24 mouse cellular contexts compared by ENCODE assay signal in the genomic region with DNA sequence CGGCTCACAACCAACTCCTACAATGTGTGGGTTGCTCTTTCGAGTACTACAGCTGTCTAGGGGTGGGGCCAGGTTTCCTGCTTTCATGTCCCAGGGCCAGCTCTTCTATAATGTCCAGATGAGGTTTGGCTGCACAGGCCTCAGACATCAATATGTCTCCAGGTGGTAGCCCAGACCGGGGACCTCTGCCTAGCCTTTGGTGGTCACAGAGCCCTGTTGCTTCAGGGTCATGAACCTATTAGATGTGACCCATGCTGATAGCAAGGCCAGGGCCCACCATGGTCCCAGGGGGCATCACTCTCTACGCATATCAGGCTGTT.
"Had no signal": no experiment of that assay in that cellular context is flagged by ENCODE, and none has a peak within 500 bp of the region (broad histone marks: within the 10 kb centered on the region; RNA-seq: fewer than 3 reads in every experiment).

No protein-coding gene starts in this region.

- H3K36me3 ChIP-seq: heart, embryonic 13.5 days; heart, embryonic 15.5 days; hindbrain, embryonic 13.5 days; hindbrain, embryonic 15.5 days; kidney, embryonic 15.5 days; limb, embryonic 13.5 days; limb, embryonic 15.5 days had no signal

- DNase-seq: gastrocnemius, postnatal 14 days; gastrocnemius, postnatal 36 days; heart, adult 18-20 months; heart, postnatal 14 days; heart, postnatal 36 days; kidney, adult 11 months; kidney, adult 2 months; kidney, adult 9 months; kidney, postnatal 14 days; kidney, postnatal 36 days; layer of hippocampus, adult 9-11 months; layer of hippocampus, postnatal 36 days; left cerebral cortex, postnatal 4 days had no signal

- ATAC-seq: hindbrain, postnatal 0 days; intestine, embryonic 16.5 days had no signal

- H3K4me3 ChIP-seq: heart, embryonic 13.5 days; heart, embryonic 15.5 days; hindbrain, embryonic 13.5 days; hindbrain, embryonic 15.5 days; kidney, embryonic 15.5 days; limb, embryonic 13.5 days; limb, embryonic 15.5 days had no signal

- H3K9me3 ChIP-seq: heart, embryonic 13.5 days; heart, embryonic 15.5 days; hindbrain, embryonic 13.5 days; hindbrain, embryonic 15.5 days; kidney, embryonic 15.5 days; limb, embryonic 13.5 days; limb, embryonic 15.5 days had no signal

- H3K4me2 ChIP-seq: heart, embryonic 11.5 days; heart, embryonic 13.5 days; heart, embryonic 15.5 days; hindbrain, embryonic 13.5 days; hindbrain, embryonic 15.5 days; kidney, embryonic 15.5 days; limb, embryonic 13.5 days; limb, embryonic 15.5 days had no signal

- H3K9ac ChIP-seq: heart, embryonic 13.5 days; heart, embryonic 15.5 days; hindbrain, embryonic 13.5 days; hindbrain, embryonic 15.5 days; kidney, embryonic 15.5 days; limb, embryonic 13.5 days; limb, embryonic 15.5 days had no signal

- H3K4me1 ChIP-seq: heart, embryonic 13.5 days; heart, embryonic 15.5 days; hindbrain, embryonic 13.5 days; hindbrain, embryonic 15.5 days; kidney, embryonic 15.5 days; limb, embryonic 13.5 days; limb, embryonic 15.5 days had no signal

- H3K27ac ChIP-seq: heart, embryonic 13.5 days; heart, embryonic 15.5 days; hindbrain, embryonic 13.5 days; hindbrain, embryonic 15.5 days; hindbrain, postnatal 0 days; kidney, embryonic 15.5 days; kidney, postnatal 0 days; limb, embryonic 13.5 days; limb, embryonic 15.5 days had no signal

- H3K27me3 ChIP-seq: heart, embryonic 13.5 days; heart, embryonic 15.5 days; hindbrain, embryonic 13.5 days; hindbrain, embryonic 15.5 days; kidney, embryonic 15.5 days; limb, embryonic 13.5 days; limb, embryonic 15.5 days had no signal
